Mouse (Mus musculus): Measurements from ENCODE around the gene Acot11. TPM values are rescaled to one million over a fixed set of nuclear protein-coding genes. Genes with fewer than 3 reads are reported as not detected.
"Not testable (repeated sequence)": the region's sequence is repeated elsewhere in the genome, so short reads cannot be mapped to it uniquely, and the experiment has no call there.

Acot11 gene
- polyA plus RNA-seq, 1 experiment: 7.2 TPM

- DNase-seq (ENCODE audit: low spot score): no peak
Observed at GRCm38 (mm10) chr4:106810039-106810438, 5.2 kb upstream of the Acot11 start.

GRCm38 (mm10) chr4:106807287-106807686 is 2.5 kb upstream of the Acot11 start:
- DNase-seq (ENCODE audit: low spot score): no peak

- DNase-seq (ENCODE audit: low spot score): no peak
Observed at GRCm38 (mm10) chr4:106805890-106806289, 1.1 kb upstream of the Acot11 start.

DNA sequence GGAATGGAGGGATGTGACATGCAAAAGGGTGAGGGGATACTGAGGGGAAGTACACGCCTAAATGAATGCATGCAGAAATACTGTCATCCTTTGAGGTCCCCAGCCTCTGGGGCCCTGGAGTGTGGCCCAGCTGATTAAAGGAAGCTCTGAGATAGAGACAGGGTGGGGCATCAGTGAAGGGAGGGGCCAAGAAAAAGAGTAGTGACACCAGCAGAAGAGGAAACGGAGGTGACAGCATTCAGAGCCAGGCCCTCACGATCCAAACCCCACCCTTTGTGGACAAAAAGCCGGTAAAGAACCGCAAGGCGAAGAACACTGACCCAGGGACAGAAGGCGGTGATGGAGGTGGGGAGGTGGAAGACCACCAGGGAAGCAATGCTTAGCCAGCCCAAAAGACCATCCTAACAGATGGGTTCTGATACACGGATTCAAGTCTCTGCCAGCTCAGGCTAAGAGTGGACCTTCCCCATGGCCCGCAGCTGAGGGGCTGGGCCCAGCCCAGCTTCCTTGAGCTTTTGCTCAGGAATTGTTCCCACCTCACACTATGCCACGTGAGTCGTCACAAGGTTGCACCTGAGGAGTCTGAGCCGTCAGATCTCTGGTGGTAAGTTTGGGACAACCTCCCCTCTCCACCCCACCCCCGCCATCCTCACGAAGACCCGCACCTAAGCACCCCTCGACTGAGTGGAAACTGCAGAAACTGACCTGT is 443 bp downstream of the Acot11 start:
- DNase-seq (ENCODE audit: low spot score): no peak

DNA sequence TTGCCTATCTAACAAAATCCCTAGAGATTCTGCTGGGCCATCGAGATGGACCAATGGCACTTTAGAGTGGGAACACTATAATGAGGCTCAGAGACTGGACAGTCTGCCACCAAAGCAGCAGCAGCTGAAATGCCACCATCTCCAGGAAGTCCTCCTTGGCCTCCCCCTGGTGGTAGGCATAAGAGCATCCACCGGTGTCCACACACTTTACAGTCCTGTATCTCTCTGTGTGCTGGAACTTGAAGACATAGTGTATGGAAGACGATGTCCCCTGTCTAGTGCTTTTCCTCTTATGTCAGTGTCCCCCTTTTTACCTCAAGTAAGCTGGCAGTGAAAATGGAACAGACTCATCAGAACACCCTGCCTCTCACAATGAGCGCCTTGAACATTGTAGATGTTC is 1.0 kb downstream of the Acot11 start:
- DNase-seq (ENCODE audit: low spot score): no peak

- DNase-seq (ENCODE audit: low spot score): peak; percentile 66
Observed at GRCm38 (mm10) chr4:106799772-106800336, 4.9 kb downstream of the Acot11 start.

DNA sequence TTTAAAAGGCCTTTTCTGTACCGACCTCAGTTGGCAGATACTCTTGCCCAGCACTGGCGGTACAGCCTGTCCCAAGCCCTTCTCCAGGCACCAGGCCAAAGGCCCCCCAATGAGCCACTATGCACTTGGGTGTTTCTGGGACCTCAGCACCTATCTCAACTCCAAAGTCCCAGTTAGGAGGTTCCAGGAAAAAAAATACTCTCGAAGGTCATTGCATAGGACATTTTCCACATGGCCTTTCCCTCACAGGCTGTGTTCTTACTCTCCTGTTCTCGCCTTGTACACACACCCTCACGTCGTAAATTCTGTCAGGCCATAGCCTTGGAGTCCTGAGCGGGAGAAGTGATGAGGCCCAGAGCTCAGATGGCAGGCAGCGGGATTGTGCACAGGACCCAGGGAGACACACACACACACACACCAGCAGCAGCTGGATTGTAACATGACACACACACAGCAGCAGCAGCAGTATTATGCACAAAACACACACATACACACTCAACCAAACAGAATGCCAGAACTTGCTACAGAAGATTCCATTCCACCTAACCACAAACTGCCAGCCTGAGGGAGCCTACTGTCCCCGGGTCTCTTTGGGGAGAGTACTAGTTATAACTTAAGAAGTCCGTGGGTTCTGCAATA is 5.8 kb downstream of the Acot11 start:
- no peak for DNase-seq (ENCODE audit: low spot score)

- DNase-seq (ENCODE audit: low spot score): no peak
Observed at GRCm38 (mm10) chr4:106795289-106795688, 9.5 kb downstream of the Acot11 start.

DNA sequence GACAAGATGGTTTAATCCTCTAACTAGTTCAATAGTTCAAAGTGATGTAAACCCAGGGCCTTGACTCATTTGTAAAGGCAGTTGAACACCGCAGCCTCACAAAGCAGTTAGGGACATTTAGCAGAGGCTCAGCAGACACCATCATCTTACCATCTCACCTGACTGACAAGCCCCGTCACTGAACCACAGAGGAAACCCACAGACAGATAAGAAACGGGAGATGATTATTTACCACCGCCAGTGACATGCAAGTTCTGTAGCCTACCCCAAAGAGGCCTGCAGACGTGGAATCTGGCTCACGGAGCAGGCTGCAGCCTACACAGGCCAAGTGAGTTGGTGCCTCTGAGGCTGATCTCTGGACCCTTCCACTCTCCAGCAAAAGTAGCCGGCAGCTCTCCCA is 10.6 kb downstream of the Acot11 start:
- DNase-seq (ENCODE audit: low spot score): no peak

DNA sequence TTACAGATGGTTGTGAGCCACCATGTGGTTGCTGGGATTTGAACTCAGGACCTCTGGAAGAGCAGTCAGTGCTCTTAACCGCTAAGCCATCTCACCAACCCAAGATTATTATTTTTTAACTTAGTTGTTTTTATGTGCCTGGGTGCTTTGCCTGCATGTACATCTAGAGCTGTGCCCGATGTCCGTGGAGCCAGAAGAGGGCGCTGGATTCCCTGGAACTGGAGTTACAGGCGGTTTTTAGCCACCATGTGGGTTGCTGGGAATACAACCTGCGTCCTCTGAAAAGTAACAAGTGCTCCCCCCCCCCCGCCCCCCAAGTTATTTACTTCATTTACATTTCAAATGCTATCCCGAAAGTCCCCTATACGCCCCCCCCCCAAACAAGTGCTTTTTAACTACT is 11.0 kb downstream of the Acot11 start:
- DNase-seq (ENCODE audit: low spot score): not testable (repeated sequence)

- DNase-seq (ENCODE audit: low spot score): no peak
Observed at GRCm38 (mm10) chr4:106792276-106792675, 12.5 kb downstream of the Acot11 start.

DNA sequence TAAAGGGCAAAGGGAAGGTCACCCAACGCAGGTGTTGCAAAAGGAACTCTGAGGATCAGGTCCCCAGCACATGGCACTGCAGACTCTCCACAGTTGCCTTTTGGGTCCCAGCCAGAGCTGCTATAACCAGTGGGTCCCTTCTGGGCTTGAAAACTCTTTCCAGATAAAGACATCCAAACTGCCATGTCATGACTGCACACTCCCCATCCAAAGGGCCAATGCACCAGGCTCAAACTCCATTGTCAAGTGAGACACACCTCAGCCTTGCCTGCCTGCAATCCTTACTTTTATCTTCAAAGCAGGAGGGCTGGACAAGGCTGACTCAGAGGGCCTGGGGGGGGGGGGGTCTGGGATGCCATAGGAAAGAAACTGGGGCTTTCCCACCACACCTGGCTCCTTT is 13.9 kb downstream of the Acot11 start:
- DNase-seq (ENCODE audit: low spot score): no peak

GRCm38 (mm10) chr4:106790218-106790617 is 14.6 kb downstream of the Acot11 start:
- DNase-seq (ENCODE audit: low spot score): not testable (repeated sequence)

GRCm38 (mm10) chr4:106789705-106790104 is 15.1 kb downstream of the Acot11 start:
- DNase-seq (ENCODE audit: low spot score): no peak

DNA sequence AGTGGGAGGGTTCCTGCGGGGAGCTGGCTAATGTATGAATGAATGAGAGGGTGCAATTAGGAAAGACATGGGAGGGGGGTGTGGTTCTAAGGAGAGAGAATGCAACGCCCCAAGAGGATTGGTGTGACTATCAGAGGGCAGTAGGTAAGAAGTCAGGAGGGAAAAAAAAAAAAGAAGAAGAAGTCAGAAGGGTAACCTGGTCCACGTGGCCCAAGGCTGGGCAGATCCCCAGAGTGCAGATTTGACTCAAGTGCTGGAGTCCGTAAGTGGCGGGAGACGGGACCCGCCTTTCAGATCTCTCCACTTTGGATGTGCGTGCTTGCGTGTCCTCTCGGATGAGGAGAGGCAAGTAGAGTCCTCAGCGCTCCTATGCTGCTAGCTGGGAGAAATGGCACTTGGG is 16.2 kb downstream of the Acot11 start:
- DNase-seq (ENCODE audit: low spot score): no peak

DNA sequence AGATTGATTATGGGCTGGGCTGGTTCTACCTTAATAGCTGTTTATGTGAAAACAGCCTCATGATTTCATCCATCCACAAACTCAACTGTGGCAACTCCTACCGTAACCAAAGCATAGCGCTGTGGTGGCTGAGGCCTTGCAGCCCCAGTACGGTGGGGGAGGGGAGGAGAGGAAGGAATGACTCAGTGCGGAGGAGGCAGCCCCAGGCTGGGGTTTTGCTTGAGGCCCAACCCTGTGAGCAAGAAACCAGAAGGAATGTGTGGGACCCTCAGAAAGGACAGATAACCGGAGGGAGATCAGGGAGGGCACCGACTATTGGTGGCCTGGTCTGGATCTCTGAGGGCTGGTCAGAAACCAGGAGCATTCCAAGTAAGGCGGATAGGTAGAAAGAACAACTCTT is 17.0 kb downstream of the Acot11 start:
- no peak for DNase-seq (ENCODE audit: low spot score)

GRCm38 (mm10) chr4:106785753-106786540 is 18.9 kb downstream of the Acot11 start:
- DNase-seq (ENCODE audit: low spot score): no peak

GRCm38 (mm10) chr4:106785345-106785744 is 19.5 kb downstream of the Acot11 start:
- no peak for DNase-seq (ENCODE audit: low spot score)

GRCm38 (mm10) chr4:106784806-106785205 is 20.0 kb downstream of the Acot11 start:
- DNase-seq (ENCODE audit: low spot score): no peak

DNA sequence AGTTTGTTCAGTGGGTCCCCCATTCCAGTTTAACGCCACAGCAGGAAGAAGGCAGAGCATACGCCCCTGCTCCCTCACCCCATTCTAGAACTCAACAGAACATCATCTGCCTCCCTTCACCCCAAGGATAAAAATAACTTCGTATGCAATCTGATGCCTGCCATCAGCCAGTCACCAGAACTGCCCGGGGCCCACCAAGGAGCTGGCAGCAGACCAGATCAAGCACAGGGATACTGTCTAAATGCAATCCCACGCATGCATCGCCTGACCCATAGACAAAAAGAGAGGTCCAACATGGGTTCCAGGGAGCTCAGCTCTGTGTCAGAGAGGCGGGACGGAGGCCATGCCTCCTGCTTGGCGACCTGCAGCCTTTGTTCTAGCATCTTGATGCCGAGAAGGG is 21.7 kb downstream of the Acot11 start:
- DNase-seq (ENCODE audit: low spot score): no peak

DNA sequence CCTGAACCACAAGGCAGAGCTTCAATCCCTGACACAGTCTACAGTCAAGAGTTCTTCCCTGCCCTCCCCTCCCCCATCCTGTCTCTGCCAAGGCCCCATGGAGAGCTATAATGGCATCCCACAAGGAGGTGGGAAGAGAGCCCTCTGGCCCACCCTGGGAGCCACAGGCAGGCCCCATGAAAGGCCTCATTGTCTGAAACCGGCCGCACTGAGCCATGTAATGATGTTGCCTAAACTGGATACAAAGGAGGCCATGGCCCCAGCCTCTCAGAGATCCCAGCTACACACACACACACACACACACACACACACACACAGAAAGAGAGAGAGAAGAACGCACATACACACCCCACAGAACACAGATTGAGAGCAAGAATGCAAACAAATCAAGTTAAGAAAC is 24.8 kb downstream of the Acot11 start:
- DNase-seq (ENCODE audit: low spot score): no peak

- peak; percentile 71 for DNase-seq (ENCODE audit: low spot score)
Observed at GRCm38 (mm10) chr4:106778116-106778788, 26.5 kb downstream of the Acot11 start.
